18 mouse cellular contexts compared by ENCODE assay signal in the genomic region with DNA sequence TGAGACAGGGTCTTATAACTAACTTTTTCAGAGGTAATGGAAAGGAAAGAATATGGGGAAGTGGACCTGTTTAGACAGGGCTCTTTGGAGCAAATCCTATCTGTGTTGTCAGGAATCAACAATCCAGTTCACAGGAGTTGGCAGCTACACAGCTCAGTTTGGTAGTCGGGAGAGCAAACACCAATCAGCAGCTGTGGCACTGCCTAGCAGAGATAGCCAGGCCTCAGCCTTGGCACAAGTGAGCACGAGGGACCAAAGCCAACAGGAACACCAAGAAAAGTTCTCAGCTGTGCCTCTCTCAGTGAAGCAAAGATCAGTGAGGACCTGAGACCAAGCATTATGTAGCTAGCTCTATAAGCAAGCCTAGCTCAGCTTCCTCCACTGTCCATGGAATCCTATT. TPM values are rescaled to one million over a fixed set of nuclear protein-coding genes. Genes with fewer than 3 reads are reported as not detected.
DNase-seq lines count a peak whose midpoint lies in the region; ATAC-seq lines count a peak whose summit lies in the region.
"Had no signal": no experiment of that assay in that cellular context is flagged by ENCODE, and none has a peak within 500 bp of the region (broad histone marks: within the 10 kb centered on the region; RNA-seq: fewer than 3 reads in every experiment).

No protein-coding gene starts in this region.

- no peak overlapping the region for H3K9ac ChIP-seq in heart, embryonic 11.5 days (ENCODE audit: low read depth, low read length)
- H3K9ac ChIP-seq: intestine, embryonic 15.5 days; limb, embryonic 12.5 days had no signal

- H3K9me3 ChIP-seq in heart, embryonic 11.5 days (replicated peaks; ENCODE audit: control insufficient read depth, low read length): no peaks in the 10 kb centered on the region
- H3K9me3 ChIP-seq: intestine, embryonic 15.5 days; limb, embryonic 12.5 days; megakaryocyte, embryonic 14.5 days had no signal

- intact Hi-C loops in gastrocnemius, postnatal 14 days (cut with DNase I; ENCODE audit: low total_unique reads): no loop called here
- intact Hi-C loops in heart, postnatal 36 days (cut with DNase I): no loop called here

- H3K27ac ChIP-seq in heart, embryonic 11.5 days (ENCODE audit: low read depth, low read length): no peak overlapping the region
- H3K27ac ChIP-seq: intestine, embryonic 15.5 days; limb, embryonic 12.5 days had no signal

- H3K36me3 ChIP-seq in heart, embryonic 11.5 days (ENCODE audit: control insufficient read depth, insufficient read depth, low read length): peaks cover 5% of the 10 kb centered on the region; the same call in 1 of the 2 replicates

- whole genome bisulfite sequencing in heart, embryonic 11.5 days (ENCODE audit: insufficient replicate concordance): 86% methylated on average over 2 of the region's 2 CpGs

- no peak for ATAC-seq in heart, embryonic 11.5 days (replicated peaks; ENCODE audit: insufficient number of reproducible peaks, low FRiP score, low TSS enrichment)
- ATAC-seq: forebrain, embryonic 16.5 days; intestine, embryonic 15.5 days had no signal

- H3K4me3 ChIP-seq in heart, embryonic 11.5 days (ENCODE audit: low read depth, low read length): no peak overlapping the region
- H3K4me3 ChIP-seq: intestine, embryonic 15.5 days; limb, embryonic 12.5 days; megakaryocyte, embryonic 14.5 days had no signal

- DNase-seq in heart, adult 18-20 months: peak; percentile 67 to 82
- peak; percentile 58 for DNase-seq in adrenal gland, postnatal 14 days
- peak; percentile 61 for DNase-seq in gastrocnemius, postnatal 14 days
- peak; percentile 33 to 35 for DNase-seq in heart, postnatal 36 days
- no peak for DNase-seq in cerebellum, postnatal 25 days
- no peak for DNase-seq in embryo, embryonic 11 days
- DNase-seq in left cerebral cortex, adult 9 months (ENCODE audit: low spot score in 2 of 2): no peak
- DNase-seq: B cell, adult 2 months; cerebellum, postnatal 36 days; kidney, postnatal 25 days; layer of hippocampus, postnatal 36 days; lung, adult 18-20 months had no signal

- 0 out of 2 replicates have a peak, but pooled peaks cover 2% of the 10 kb centered on the region for H3K4me1 ChIP-seq in heart, embryonic 11.5 days (ENCODE audit: control insufficient read depth, insufficient read depth, low read length)
- H3K4me1 ChIP-seq: intestine, embryonic 15.5 days; limb, embryonic 12.5 days had no signal

- H3K4me2 ChIP-seq in heart, embryonic 11.5 days: no peak overlapping the region
- H3K4me2 ChIP-seq: intestine, embryonic 15.5 days; limb, embryonic 12.5 days had no signal

- no peaks in the 10 kb centered on the region for H3K27me3 ChIP-seq in heart, embryonic 11.5 days (ENCODE audit: control insufficient read depth, insufficient read depth, low read length)
- H3K27me3 ChIP-seq: intestine, embryonic 15.5 days; limb, embryonic 12.5 days; megakaryocyte, embryonic 14.5 days had no signal

RNA-seq across cellular contexts. Expression of gene Wdr45b, which starts 7.2 kb away (rescaled TPM):
- total RNA-seq in heart, adult 18-20 months (2021): 10 to 100 TPM; 33.4 to 34.2 TPM
- polyA plus RNA-seq in heart, embryonic 11.5 days (2014; fragmentation: Nextera tagmentation; extraction: Ambion mirVana): 84.8 and 88.8 TPM in 2 replicates
- total RNA-seq in adrenal gland, postnatal 14 days (2021): 53.3 and 54.3 TPM in 2 replicates
- total RNA-seq in gastrocnemius, postnatal 14 days (2021): 10 to 100 TPM; 26.1 to 31.5 TPM
- 10 to 100 TPM; 34.7 to 36.3 TPM for total RNA-seq in heart, postnatal 36 days (2021)

RNA-seq across cellular contexts. Expression of gene Rab40b, which starts 41.0 kb away (rescaled TPM):
- 1 to 10 TPM; 2.0 to 2.1 TPM for total RNA-seq in heart, adult 18-20 months (2021)
- polyA plus RNA-seq in heart, embryonic 11.5 days (2014; fragmentation: Nextera tagmentation; extraction: Ambion mirVana): 3.4 and 4.5 TPM in 2 replicates
- 3.9 and 4.9 TPM in 2 replicates for total RNA-seq in adrenal gland, postnatal 14 days (2021)
- total RNA-seq in gastrocnemius, postnatal 14 days (2021): 10 to 100 TPM; 14.7 to 20.5 TPM
- 1 to 10 TPM; 1.0 to 1.6 TPM for total RNA-seq in heart, postnatal 36 days (2021)
- total RNA-seq: ES-E14 had no signal

Comparison
In these comparisons a context has a peak if more than half of its experiments do, and no peak if none do; other contexts are left out.
1. DNase-seq: peak in heart, adult 18-20 months (2 of 2), adrenal gland, postnatal 14 days (single experiment), gastrocnemius, postnatal 14 days (single experiment) and heart, postnatal 36 days (2 of 2); none in cerebellum, postnatal 25 days (0 of 2), embryo, embryonic 11 days (single experiment) and left cerebral cortex, adult 9 months (0 of 2).